Mouse (Mus musculus): ENCODE measurements around the gene Tgm6.

The Tgm6 gene

GRCm38 (mm10) chr2:130178706-130179506 is 66.7 kb downstream of the Tgm6 start, which contains the start of gene Snrpb:
TSS of gene Snrpb (minus strand) at chr2:130179403.
- peak; percentile 87 for DNase-seq

DNA sequence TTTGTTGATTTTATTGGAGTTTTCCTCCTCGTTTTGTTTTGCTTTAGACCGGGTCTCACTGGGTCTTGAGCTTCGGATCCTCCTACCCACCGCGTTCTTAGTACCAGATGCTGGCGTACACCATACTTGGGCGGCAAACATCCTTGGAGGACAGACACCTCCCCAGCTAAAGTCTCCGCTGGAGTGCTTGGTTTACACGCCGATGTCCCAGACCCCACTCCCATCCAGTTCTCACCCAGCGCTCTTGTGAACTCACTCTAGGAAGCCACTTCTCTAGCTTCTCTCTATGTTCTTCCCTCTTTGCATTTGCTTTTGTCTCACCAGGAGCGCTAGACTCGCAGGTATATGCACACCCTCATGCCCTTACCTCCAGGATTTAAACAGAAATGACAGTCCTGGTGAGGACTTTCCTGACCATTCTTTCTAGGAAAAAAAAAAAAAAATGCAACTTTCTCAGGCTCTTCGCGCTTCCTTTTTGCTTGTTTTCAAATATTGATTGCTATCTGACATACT is 67.3 kb downstream of the Tgm6 start:
- DNase-seq: no peak

DNA sequence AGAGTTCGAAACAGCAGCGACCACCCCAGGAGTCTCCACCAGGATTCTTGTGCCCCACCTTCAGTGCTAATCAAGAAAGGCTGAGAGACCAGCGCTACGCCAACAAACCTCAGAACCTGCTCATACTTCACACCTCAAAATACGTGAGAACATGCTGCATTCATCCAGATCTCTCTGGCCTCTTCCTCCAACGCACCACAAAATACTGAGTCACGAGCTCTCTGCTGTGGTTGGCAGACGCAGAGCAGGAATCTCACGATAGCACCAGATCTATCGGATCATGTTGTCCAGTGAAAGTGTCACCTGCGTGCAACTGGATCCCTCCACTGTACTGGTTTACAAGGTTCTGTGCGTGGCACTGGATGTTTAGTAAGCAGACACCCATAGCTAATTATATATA is 76.2 kb downstream of the Tgm6 start:
- no peak for DNase-seq

- DNase-seq: no peak
Measured at GRCm38 (mm10) chr2:130194894-130195293, 82.7 kb downstream of the Tgm6 start, which contains the start of gene Tmc2. TSS of gene Tmc2 (plus strand) at chr2:130195194.

GRCm38 (mm10) chr2:130200961-130201360 is 88.7 kb downstream of the Tgm6 start:
- DNase-seq: no peak
